Mouse (Mus musculus): ENCODE measurements at regions not wholly inside any gene's neighbourhood (a gene's known extent, or its start where the extent isn't known, plus 50 kb on each side); places are given as distances from the start of the nearest gene placed in this dataset.

GRCm38 (mm10) chr15:42921618-42922017 is 2787.5 kb downstream of the 9330182O14Rik start:
- TF ChIP-seq POLR2A (IDR thresholded peaks at IDR 0.05; ENCODE audit: control insufficient read depth, extremely low read depth, insufficient read depth, low read length, poor library complexity) (no peak), CTCF (IDR thresholded peaks at IDR 0.05; ENCODE audit: borderline replicate concordance, control insufficient read depth, extremely low read depth, insufficient read depth, low read length, poor library complexity) (no peak)
